Mouse (Mus musculus): ENCODE data around the gene Amigo2. TPM values are rescaled to one million over a fixed set of nuclear protein-coding genes. Genes with fewer than 3 reads are reported as not detected.

Gene Amigo2
- polyA plus RNA-seq, 1 experiment: 0.19 TPM

DNA sequence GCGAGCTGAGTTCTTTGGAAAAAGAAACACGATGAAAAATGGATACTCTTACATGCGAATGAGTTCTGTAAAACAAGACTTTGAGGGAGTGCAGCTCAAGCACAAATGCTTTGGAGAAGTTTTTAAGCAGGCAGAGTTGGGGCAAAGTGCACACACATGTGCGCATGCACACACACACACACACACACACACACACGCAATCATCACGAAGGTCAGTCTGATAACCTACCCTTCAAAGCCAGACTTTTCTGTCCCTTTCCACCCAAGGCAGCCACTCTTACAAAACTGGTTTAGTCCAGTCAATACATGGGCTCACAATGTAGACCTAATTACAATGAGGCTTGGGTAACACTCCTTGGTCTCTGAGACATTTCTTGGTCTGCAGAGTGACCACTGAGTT is 13.0 kb downstream of the Amigo2 start:
- TF ChIP-seq TCF3 (IDR thresholded peaks at IDR 0.05; ENCODE audit: insufficient read length, low read depth) (no peak), MAX (IDR thresholded peaks at IDR 0.05; ENCODE audit: low read depth) (no peak), E2F4 (IDR thresholded peaks at IDR 0.05; ENCODE audit: insufficient read depth) (no peak), SRF (IDR thresholded peaks at IDR 0.05; ENCODE audit: control insufficient read depth, insufficient read length, low read depth) (no peak), POLR2AphosphoS2 (IDR thresholded peaks at IDR 0.05; ENCODE audit: insufficient read length, low read depth) (no peak), TCF12 (IDR thresholded peaks at IDR 0.05; ENCODE audit: insufficient read depth, poor library complexity, severe bottlenecking) (no peak), USF1 (IDR thresholded peaks at IDR 0.05; ENCODE audit: low read depth) (no peak), POLR2A (IDR thresholded peaks at IDR 0.05; ENCODE audit: insufficient read length, low read depth) (no peak), REST (IDR thresholded peaks at IDR 0.05; ENCODE audit: insufficient read depth, insufficient read length) (no peak), MYOD1 (IDR thresholded peaks at IDR 0.05; ENCODE audit: control insufficient read depth in 1 of 3, insufficient read length in 2 of 3, low read depth in 2 of 3) (no peak), CEBPB (IDR thresholded peaks at IDR 0.05; ENCODE audit: insufficient read depth, poor library complexity, severe bottlenecking) (no peak), MYOG (IDR thresholded peaks at IDR 0.05; ENCODE audit: control insufficient read depth in 1 of 3, insufficient read depth in 1 of 3, insufficient read length in 2 of 3, low read depth in 2 of 3) (no peak)
- Histone ChIP-seq H3K4me2 (ENCODE audit: low read depth) (no peak overlapping the region), H3ac (ENCODE audit: control insufficient read depth, insufficient read length) (no peak overlapping the region), H3K4me3 (no peak overlapping the region), H3K36me3 (ENCODE audit: control insufficient read depth, insufficient read depth) (no peaks in the 10 kb centered on the region), H3K27me3 (ENCODE audit: control insufficient read depth, insufficient read depth, insufficient read length) (no peaks in the 10 kb centered on the region), H3K79me2 (ENCODE audit: control insufficient read depth, insufficient read depth) (no peaks in the 10 kb centered on the region)

DNA sequence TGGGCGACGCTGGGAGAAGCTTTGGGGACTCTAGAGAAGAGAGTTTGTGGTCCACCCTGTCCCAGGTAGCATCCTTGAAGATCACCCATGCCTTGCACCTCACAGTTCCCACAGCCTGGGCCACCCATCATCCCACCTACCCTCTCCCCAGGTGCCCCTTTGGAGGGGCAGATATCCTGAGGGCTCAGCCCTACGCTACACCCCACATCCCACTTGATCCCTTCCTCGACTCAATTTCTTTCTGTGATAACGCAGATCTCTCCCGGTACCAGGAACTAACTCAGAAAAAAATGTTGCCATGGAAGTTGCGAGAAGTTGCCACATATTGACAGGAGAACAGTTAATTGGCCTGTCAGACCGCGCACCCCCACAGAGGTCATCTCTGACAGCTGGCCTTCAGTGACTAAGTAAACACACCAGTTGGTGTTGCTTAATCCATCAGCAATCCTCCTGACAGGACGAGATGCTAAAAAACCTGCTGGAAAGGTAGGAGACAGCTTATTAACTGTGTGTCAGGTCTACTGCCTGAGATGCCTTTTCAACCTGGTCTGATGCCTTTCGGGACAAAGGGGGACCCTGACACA is 17.5 kb downstream of the Amigo2 start:
- no peaks in the 10 kb centered on the region for H3K79me2 ChIP-seq (ENCODE audit: control insufficient read depth, insufficient read depth)
- H3K4me3 ChIP-seq: no peak overlapping the region
- H3K27me3 ChIP-seq (ENCODE audit: control insufficient read depth, insufficient read depth, insufficient read length): no peaks in the 10 kb centered on the region
- no peak overlapping the region for H3K4me2 ChIP-seq (ENCODE audit: low read depth)
- TF ChIP-seq SRF (IDR thresholded peaks at IDR 0.05; ENCODE audit: control insufficient read depth, insufficient read length, low read depth): no peak
- TF ChIP-seq TCF3 (IDR thresholded peaks at IDR 0.05; ENCODE audit: insufficient read length, low read depth): no peak
- no peak for TF ChIP-seq MYOG (IDR thresholded peaks at IDR 0.05; ENCODE audit: control insufficient read depth in 1 of 3, insufficient read depth in 1 of 3, insufficient read length in 2 of 3, low read depth in 2 of 3)
- TF ChIP-seq USF1 (IDR thresholded peaks at IDR 0.05; ENCODE audit: low read depth): no peak
- TF ChIP-seq E2F4 (IDR thresholded peaks at IDR 0.05; ENCODE audit: insufficient read depth): no peak
- no peak for TF ChIP-seq CEBPB (IDR thresholded peaks at IDR 0.05; ENCODE audit: insufficient read depth, poor library complexity, severe bottlenecking)
- no peak for TF ChIP-seq REST (IDR thresholded peaks at IDR 0.05; ENCODE audit: insufficient read depth, insufficient read length)
- no peak for TF ChIP-seq MYOD1 (IDR thresholded peaks at IDR 0.05; ENCODE audit: control insufficient read depth in 1 of 3, insufficient read length in 2 of 3, low read depth in 2 of 3)
- no peak for TF ChIP-seq MAX (IDR thresholded peaks at IDR 0.05; ENCODE audit: low read depth)
- H3ac ChIP-seq (ENCODE audit: control insufficient read depth, insufficient read length): no peak overlapping the region
- H3K36me3 ChIP-seq (ENCODE audit: control insufficient read depth, insufficient read depth): no peaks in the 10 kb centered on the region

DNA sequence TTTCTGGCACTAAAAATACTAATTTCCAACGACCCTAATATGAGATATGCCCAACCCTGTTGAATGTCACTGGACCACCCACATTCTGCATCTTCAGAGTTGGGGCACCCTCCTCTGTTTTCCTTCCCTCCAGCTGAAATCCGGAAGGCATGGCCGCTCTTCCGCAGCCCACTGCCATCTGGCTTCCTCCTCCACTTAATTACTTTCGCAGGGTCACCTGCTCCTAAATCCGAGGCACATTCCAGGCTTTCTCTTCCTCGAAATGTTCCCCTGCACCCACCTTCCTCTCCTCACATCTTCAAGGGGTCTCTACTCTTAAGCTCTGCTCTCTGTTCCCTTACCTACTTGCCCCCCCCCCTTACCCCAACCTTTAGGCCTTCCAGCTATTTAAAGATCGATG is 23.1 kb downstream of the Amigo2 start:
- TF ChIP-seq MYOD1 (IDR thresholded peaks at IDR 0.05; ENCODE audit: control insufficient read depth in 1 of 3, insufficient read length in 2 of 3, low read depth in 2 of 3): no peak
- TF ChIP-seq REST (IDR thresholded peaks at IDR 0.05; ENCODE audit: insufficient read depth, insufficient read length): no peak
- no peak for TF ChIP-seq POLR2AphosphoS2 (IDR thresholded peaks at IDR 0.05; ENCODE audit: insufficient read length, low read depth)
- Histone ChIP-seq H3K27me3 (ENCODE audit: control insufficient read depth, insufficient read depth, insufficient read length) (no peaks in the 10 kb centered on the region), H3ac (ENCODE audit: control insufficient read depth, insufficient read length) (no peak overlapping the region), H3K4me2 (ENCODE audit: low read depth) (no peak overlapping the region), H3K36me3 (ENCODE audit: control insufficient read depth, insufficient read depth) (no peaks in the 10 kb centered on the region), H3K79me2 (ENCODE audit: control insufficient read depth, insufficient read depth) (no peaks in the 10 kb centered on the region), H3K4me3 (no peak overlapping the region)

DNA sequence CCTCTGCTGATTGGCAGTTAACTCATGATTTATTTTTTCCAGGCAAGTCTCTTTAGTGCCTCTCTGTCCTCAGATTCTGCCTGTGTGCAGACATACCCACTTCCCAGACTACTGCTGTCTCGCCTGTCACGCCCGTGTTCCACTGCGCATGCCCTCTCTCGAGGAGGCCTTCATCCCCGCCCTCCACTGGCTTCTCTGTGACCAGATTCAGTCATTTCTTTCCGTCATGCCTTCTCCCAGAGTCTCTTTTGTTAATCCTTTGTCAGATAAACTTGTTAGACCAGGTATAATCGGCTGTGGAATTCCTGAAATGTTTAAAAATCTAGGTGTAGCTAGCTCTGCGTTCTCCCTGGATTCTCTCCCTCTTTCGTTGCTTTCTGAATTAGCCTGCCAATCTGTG is 23.7 kb downstream of the Amigo2 start:
- Histone ChIP-seq H3K27me3 (ENCODE audit: control insufficient read depth, insufficient read depth, insufficient read length) (no peaks in the 10 kb centered on the region), H3K4me3 (no peak overlapping the region), H3K36me3 (ENCODE audit: control insufficient read depth, insufficient read depth) (no peaks in the 10 kb centered on the region), H3K4me2 (ENCODE audit: low read depth) (no peak overlapping the region), H3ac (ENCODE audit: control insufficient read depth, insufficient read length) (no peak overlapping the region), H3K79me2 (ENCODE audit: control insufficient read depth, insufficient read depth) (no peaks in the 10 kb centered on the region)
- TF ChIP-seq USF1 (IDR thresholded peaks at IDR 0.05; ENCODE audit: low read depth) (no peak), POLR2A (IDR thresholded peaks at IDR 0.05; ENCODE audit: insufficient read length, low read depth) (no peak), MAX (IDR thresholded peaks at IDR 0.05; ENCODE audit: low read depth) (no peak), E2F4 (IDR thresholded peaks at IDR 0.05; ENCODE audit: insufficient read depth) (no peak), TCF12 (IDR thresholded peaks at IDR 0.05; ENCODE audit: insufficient read depth, poor library complexity, severe bottlenecking) (no peak), TCF3 (IDR thresholded peaks at IDR 0.05; ENCODE audit: insufficient read length, low read depth) (no peak), MYOG (IDR thresholded peaks at IDR 0.05; ENCODE audit: control insufficient read depth in 1 of 3, insufficient read depth in 1 of 3, insufficient read length in 2 of 3, low read depth in 2 of 3) (no peak)

DNA sequence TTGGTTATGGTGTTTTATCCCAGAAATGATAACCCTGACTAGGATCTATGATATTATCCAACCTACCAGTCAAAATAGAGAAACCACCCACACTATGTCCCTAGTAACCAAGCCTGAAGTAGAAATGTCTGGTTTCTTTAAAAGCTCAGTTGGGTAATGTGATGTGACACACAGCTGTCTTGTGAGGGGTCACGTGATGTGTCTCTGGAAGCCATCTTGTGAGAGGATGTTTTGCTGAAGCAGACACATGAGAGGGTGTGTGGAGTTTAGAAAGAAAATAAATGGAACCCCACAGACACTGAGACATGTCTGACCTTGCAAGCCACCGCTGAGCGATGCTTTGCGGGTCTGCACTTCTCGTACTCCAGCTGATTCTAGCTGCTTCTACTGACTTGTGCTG is 30.2 kb downstream of the Amigo2 start:
- no peaks in the 10 kb centered on the region for H3K27me3 ChIP-seq (ENCODE audit: control insufficient read depth, insufficient read depth, insufficient read length)
- H3K79me2 ChIP-seq (ENCODE audit: control insufficient read depth, insufficient read depth): no peaks in the 10 kb centered on the region
- H3K36me3 ChIP-seq (ENCODE audit: control insufficient read depth, insufficient read depth): no peaks in the 10 kb centered on the region
- H3K4me3 ChIP-seq: no peak overlapping the region
- TF ChIP-seq TCF12 (IDR thresholded peaks at IDR 0.05; ENCODE audit: insufficient read depth, poor library complexity, severe bottlenecking): no peak
- TF ChIP-seq MYOG (IDR thresholded peaks at IDR 0.05; ENCODE audit: control insufficient read depth in 1 of 3, insufficient read depth in 1 of 3, insufficient read length in 2 of 3, low read depth in 2 of 3): no peak
- H3K4me2 ChIP-seq (ENCODE audit: low read depth): no peak overlapping the region
- H3ac ChIP-seq (ENCODE audit: control insufficient read depth, insufficient read length): no peak overlapping the region

All from myocyte (in vitro differentiated cells).